Mouse (Mus musculus) cerebellum, postnatal 4 days (tissue): Measurements from ENCODE around the gene Pkn3.
"Not testable (repeated sequence)": the region's sequence is repeated elsewhere in the genome, so short reads cannot be mapped to it uniquely, and the experiment has no call there.

ENCODE experiments used
- DNase-seq, 2 experiments: peaks; one replicate each; pipeline ENCODE4 v3.0.0; 2022; ENCODE audit warnings: low spot score in 2 of 2, mixed read lengths in 1 of 2

The Pkn3 gene

GRCm38 (mm10) chr2:30077502-30078348, at the start of gene Pkn3:
Pkn3 (plus strand) TSS chr2:30077684.
- peak; percentile 81 to 89 for DNase-seq

DNA sequence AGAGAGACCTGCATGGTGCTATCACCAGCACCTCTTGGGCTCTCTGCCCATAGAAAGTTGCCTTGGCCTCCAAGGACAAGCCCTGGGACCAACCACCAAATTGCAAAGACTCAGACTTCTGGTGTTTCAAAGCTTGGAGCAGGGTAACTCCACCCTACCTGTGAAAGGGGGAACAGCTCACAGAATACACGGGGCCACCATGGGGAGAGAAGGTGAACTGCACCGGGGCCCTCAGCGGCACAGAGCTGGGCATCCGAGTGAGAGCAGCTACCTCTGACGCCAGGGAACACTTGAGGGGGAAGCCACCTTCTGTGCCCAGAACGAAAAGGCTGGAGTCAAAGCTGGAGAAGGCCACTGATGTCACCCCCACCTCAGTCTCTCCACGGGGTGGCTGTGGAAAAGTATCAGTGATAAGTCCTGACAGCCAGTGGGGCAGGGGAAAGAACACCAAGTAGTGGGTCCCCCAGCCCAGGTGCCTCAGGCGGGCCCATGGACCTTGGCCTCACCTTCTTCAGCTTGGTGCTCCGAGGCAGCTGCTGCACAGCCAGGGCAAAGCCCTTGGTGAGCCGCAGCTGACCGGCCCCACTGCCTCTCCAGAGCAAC, 45.1 kb upstream of the Pkn3 start:
- DNase-seq: no peak

- no peak for DNase-seq
These were observed 44.5 kb upstream of the Pkn3 start for GRCm38 (mm10) chr2:30032957-30033356.

GRCm38 (mm10) chr2:30037762-30038161, 39.7 kb upstream of the Pkn3 start:
- DNase-seq: no peak

GRCm38 (mm10) chr2:30038370-30038769, 39.1 kb upstream of the Pkn3 start:
- no peak for DNase-seq

- no peak for DNase-seq
These were observed 37.8 kb upstream of the Pkn3 start for GRCm38 (mm10) chr2:30039687-30040086.

- peak; percentile 61 to 83 for DNase-seq
These were observed 35.0 kb upstream of the Pkn3 start for GRCm38 (mm10) chr2:30042445-30042844.

DNA sequence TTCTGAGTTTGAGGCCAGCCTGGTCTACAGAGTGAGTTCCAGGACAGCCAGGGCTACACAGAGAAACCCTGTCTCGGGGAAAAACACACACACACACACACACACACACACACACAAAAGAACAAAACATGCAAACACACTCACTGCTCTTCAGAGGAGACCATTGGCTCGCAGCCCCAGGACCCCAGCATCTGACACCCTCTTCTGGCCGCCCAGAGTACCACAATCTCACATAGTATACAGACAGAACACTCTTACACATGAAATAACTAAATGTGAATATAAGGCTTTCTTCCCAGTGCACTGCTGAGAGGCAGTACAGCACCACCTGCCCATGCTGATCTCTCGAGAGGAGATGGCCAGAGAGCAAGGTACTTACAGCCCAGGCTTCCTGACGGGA, 32.9 kb upstream of the Pkn3 start:
- no peak for DNase-seq

GRCm38 (mm10) chr2:30047127-30047526, 30.4 kb upstream of the Pkn3 start:
- DNase-seq: no peak

DNA sequence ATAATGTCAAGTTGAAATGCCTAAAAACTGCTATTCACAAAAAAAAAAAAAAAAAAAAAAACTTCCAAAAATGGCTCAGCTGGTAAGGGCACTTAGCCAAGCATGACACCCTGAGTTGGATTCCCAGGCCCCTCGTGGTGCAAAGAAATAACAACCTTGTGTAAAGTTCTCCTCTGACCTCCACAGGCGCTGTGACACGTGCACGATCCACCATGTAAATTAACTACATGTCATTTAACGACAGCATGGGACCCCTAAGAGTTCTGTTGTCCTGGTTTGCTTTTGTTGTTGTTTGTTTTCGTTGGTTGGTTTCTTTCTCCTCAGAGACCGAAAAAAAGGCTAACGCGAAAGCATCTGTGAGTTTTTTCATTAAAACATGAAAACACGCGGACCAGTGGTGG, 29.4 kb upstream of the Pkn3 start:
- DNase-seq: no peak

DNA sequence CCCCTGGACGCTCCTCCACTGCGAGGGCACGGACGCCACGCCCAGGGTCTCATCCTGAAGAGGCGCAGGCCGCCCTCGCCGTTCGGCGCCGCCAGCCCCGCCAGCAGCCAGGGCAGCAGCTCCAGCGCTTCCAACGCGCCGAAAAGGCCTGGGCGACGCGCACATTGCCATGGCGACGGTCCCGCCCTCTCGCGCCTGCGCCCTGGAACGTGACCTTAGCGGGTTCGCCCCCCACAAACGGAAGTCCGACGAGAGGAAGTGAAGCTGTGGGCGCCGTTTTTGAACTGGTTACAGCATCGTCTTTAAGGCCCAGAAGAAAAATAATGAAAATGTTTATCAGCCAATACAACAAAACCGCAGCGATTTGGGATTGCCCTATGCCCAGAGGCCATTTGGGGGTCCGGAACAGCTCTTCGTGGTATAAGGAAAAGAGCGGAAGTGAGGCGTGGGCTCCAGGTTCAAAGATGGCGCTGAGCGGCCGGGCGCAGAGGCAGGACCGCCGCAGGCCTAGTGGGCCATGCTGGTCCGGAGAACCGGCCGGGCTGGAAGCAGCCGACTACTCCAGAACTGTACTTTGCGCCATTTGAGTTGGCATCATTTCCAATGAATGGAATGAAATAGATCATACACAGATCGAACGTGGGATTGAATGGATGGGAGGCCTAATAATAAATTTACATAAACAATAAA, 28.6 kb upstream of the Pkn3 start, which contains the start of gene Wdr34:
Gene Wdr34, minus strand, starts transcription at position 183 of the 690 bp plus-strand sequence.
- DNase-seq: peak; percentile 97 to 98

GRCm38 (mm10) chr2:30049831-30050230, 27.7 kb upstream of the Pkn3 start:
- no peak for DNase-seq

- no peak for DNase-seq
These were observed 25.3 kb upstream of the Pkn3 start for GRCm38 (mm10) chr2:30051992-30052761.

DNA sequence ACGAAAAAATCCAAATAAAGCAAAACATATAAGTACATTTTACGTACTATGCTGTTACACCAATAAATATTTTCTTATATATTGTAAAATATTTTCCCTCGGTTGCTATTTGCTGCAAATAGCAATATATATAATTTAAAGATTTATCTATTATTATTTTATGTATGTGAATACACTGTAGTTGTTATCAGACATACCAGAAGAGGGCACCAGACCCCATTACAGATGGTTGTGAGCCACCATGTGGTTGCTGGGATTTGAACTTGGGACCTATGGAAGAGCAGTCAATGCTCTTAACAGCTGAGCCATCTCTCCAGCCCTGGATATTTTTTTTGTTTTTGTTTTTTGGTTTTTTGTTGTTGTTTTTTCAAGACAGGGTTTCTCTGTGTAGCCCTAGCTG, 22.2 kb upstream of the Pkn3 start:
- not testable (repeated sequence) for DNase-seq

GRCm38 (mm10) chr2:30056736-30057135, 20.7 kb upstream of the Pkn3 start:
- no peak for DNase-seq

- no peak for DNase-seq
These were observed 20.1 kb upstream of the Pkn3 start, which contains the start of gene Set for GRCm38 (mm10) chr2:30057223-30057904. Set (plus strand) TSS chr2:30057378.

- DNase-seq: no peak
These were observed 19.1 kb upstream of the Pkn3 start for GRCm38 (mm10) chr2:30058418-30058817.

GRCm38 (mm10) chr2:30061215-30062166, 16.0 kb upstream of the Pkn3 start:
- peak in 1 of 2 experiments; percentile 33 for DNase-seq

- peak in 1 of 2 experiments; percentile 32 for DNase-seq
These were observed 15.0 kb upstream of the Pkn3 start for GRCm38 (mm10) chr2:30062249-30063093.
